Mouse (Mus musculus) hindbrain, embryonic 16.5 days (tissue): Measurements from ENCODE around the gene E130218I03Rik. TPM values are rescaled to one million over a fixed set of nuclear protein-coding genes. Genes with fewer than 3 reads are reported as not detected.
A peak's percentile ranks its signal among the peaks of the same experiment; 100 is the strongest.
"Not testable (repeated sequence)": the region's sequence is repeated elsewhere in the genome, so short reads cannot be mapped to it uniquely, and the experiment has no call there.

Source experiments
- ATAC-seq: fragments of 200-750 bp; cut with Nextera tagmentation; 2 replicates; pipeline ENCODE4 v1.8.0; 2017; ENCODE audit warnings: moderate TSS enrichment, moderate library complexity
- H3K27ac ChIP-seq: fragments of 300-500 bp; sonication (generic); 2 replicates; pipeline ENCODE4 v1.5.1; 2014; ENCODE audit warnings: low read depth, mild to moderate bottlenecking, control low read depth, low read length, moderate library complexity
- H3K27me3 ChIP-seq: fragments of 300-500 bp; sonication (generic); replicated peaks from 2 replicates; pipeline ENCODE4 v1.6.1; 2014; ENCODE audit warnings: low read length; ENCODE audit not compliant: control insufficient read depth, insufficient read depth
- H3K36me3 ChIP-seq: fragments of 300-500 bp; sonication (generic); 2 replicates; pipeline ENCODE4 v1.6.1; 2014; ENCODE audit warnings: mild to moderate bottlenecking, low read length, moderate library complexity, mixed read lengths; ENCODE audit not compliant: control insufficient read depth, insufficient read depth
- H3K4me1 ChIP-seq: fragments of 300-500 bp; sonication (generic); 2 replicates; pipeline ENCODE4 v1.6.1; 2014; ENCODE audit warnings: low read depth, low read length; ENCODE audit not compliant: control insufficient read depth, insufficient read depth
- H3K4me2 ChIP-seq: fragments of 300-500 bp; sonication (generic); 2 replicates; pipeline ENCODE4 v1.6.1; 2014; ENCODE audit warnings: mild to moderate bottlenecking, low read length, control low read depth, moderate library complexity
- H3K4me3 ChIP-seq: fragments of 300-500 bp; sonication (generic); 2 replicates; pipeline ENCODE4 v1.5.1; 2014; ENCODE audit warnings: mild to moderate bottlenecking, low read length, control low read depth, moderate library complexity
- H3K9ac ChIP-seq: fragments of 300-500 bp; sonication (generic); 2 replicates; pipeline ENCODE4 v1.6.1; 2014; ENCODE audit warnings: low read depth, mild to moderate bottlenecking, control low read depth, low read length, moderate library complexity
- H3K9me3 ChIP-seq: fragments of 300-500 bp; sonication (generic); 2 replicates; pipeline ENCODE4 v1.6.1; 2014; ENCODE audit warnings: mild to moderate bottlenecking, low read length, moderate library complexity; ENCODE audit not compliant: control insufficient read depth
- WGBS: fragments of 180-500 bp; shearing (Covaris S2); extraction: QIAGEN DNeasy Blood & Tissue Kit; methylation state at CpG from one replicate; pipeline ENCODE4 v1.1.7; 2014; 5-methylcytosine and 5-hydroxymethylcytosine counted together
- polyA plus RNA-seq: library from polyadenylated mRNA; unstranded; fragments of >200 nt; fragmentation: Nextera tagmentation; extraction: Ambion mirVana; gene quantifications from 2 replicates; pipeline ENCODE4 v1.2.1, GENCODE M21; 2015

E130218I03Rik gene
- polyA plus RNA-seq, 1 experiment from 2014 or later = 0.50 TPM

DNA sequence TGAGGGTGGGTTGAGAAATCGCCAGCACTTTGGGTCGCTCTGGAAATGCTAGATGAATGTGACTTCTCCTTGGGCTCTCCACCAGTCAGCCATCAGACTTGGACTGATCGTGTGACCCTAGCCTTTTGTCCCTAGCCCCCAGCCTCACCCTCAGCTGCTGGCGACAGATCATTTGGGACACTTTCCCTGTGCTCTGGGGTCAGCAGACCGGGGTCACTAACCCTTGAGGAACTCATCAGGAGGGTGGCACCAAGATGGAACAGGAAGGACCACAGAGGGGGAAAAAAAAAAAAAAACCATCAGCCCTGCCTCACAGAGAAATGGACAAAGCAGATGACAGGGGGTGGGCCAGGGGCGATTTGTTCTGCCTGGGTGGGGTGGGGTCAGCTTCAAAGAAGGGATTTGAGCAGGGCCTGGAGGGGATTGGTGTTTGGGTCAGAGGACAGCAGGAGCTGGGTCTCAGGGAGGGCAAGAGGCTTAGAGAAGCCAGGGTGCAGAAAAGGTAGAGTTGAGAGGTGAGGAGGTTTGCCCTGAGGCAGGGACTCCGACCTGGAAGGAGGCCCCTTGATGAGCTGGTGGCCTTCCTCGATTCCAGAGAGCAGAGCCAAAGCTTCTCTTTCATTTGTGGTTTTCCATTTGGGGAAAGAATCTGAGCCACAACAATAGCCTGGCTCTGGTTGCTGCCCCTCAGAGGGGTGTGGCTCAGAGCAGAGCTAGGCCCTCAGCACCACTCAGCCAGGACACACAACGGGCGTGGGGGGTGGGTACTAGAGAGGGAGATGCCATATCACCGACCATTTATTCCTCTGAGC is 13.9 kb downstream of the E130218I03Rik start:
- no peaks in the 10 kb centered on the region for H3K9me3 ChIP-seq
- peaks cover 21% of the 10 kb centered on the region for H3K27me3 ChIP-seq
- no peak overlapping the region for H3K27ac ChIP-seq
- H3K4me3 ChIP-seq = no peak overlapping the region
- H3K36me3 ChIP-seq = no peaks in the 10 kb centered on the region
- H3K4me2 ChIP-seq = no peak overlapping the region
- H3K4me1 ChIP-seq = peaks cover 10% of the 10 kb centered on the region
- WGBS = 14% methylated on average over 11 of the region's 11 CpGs
- no peak overlapping the region for H3K9ac ChIP-seq
- ATAC-seq = no peak

DNA sequence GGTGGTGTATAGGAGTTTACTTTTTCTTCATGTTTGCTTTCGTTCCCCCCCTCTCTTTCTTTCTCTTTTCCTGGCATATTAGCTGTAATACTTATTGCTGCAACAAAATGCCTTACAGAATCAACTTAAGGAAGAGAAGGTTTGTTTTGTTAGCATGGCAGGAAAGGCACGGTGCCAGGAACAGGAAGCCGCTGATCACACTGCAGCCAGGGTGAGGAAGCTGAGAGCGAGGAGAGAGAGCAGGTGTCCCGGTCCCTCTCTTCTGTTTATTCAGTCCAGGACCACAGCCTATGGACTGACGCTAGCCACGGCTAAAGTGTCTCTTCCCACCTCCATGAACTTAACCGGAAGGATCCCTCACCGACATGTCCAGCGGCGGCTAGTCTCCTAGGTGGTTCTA is 14.9 kb downstream of the E130218I03Rik start:
- Histone ChIP-seq H3K9me3 (no peaks in the 10 kb centered on the region), H3K9ac (no peak overlapping the region), H3K27me3 (peaks cover 13% of the 10 kb centered on the region), H3K36me3 (no peaks in the 10 kb centered on the region), H3K27ac (no peak overlapping the region), H3K4me1 (peaks cover 6% of the 10 kb centered on the region), H3K4me3 (no peak overlapping the region), H3K4me2 (no peak overlapping the region)
- WGBS = 68% methylated on average over 11 of the region's 11 CpGs
- no peak for ATAC-seq

DNA sequence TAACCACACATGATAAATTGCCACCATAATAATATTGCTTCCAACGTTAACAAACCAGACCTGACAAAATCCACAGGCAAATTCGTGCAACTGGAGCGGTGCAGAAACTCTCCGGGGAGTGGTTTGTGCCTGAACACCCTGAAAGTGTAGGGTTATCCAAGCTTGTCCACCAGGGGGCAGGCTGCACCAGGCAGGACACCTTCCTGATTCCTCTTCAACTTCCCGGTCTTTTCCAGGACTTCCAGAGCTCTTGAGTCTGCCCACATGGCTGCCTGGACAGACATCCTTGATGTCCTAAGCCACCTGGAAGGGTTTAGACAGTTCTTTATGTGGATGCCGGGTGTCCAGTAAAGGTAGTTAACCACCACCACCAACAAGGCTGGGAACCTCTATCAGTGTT is 19.7 kb downstream of the E130218I03Rik start:
- no peaks in the 10 kb centered on the region for H3K36me3 ChIP-seq
- no peaks in the 10 kb centered on the region for H3K9me3 ChIP-seq
- WGBS = 40% methylated on average over 6 of the region's 6 CpGs
- no peaks in the 10 kb centered on the region for H3K4me1 ChIP-seq
- no peaks in the 10 kb centered on the region for H3K27me3 ChIP-seq
- ATAC-seq = no peak
- H3K4me2 ChIP-seq = no peak overlapping the region
- no peak overlapping the region for H3K27ac ChIP-seq
- H3K4me3 ChIP-seq = no peak overlapping the region
- H3K9ac ChIP-seq = no peak overlapping the region

DNA sequence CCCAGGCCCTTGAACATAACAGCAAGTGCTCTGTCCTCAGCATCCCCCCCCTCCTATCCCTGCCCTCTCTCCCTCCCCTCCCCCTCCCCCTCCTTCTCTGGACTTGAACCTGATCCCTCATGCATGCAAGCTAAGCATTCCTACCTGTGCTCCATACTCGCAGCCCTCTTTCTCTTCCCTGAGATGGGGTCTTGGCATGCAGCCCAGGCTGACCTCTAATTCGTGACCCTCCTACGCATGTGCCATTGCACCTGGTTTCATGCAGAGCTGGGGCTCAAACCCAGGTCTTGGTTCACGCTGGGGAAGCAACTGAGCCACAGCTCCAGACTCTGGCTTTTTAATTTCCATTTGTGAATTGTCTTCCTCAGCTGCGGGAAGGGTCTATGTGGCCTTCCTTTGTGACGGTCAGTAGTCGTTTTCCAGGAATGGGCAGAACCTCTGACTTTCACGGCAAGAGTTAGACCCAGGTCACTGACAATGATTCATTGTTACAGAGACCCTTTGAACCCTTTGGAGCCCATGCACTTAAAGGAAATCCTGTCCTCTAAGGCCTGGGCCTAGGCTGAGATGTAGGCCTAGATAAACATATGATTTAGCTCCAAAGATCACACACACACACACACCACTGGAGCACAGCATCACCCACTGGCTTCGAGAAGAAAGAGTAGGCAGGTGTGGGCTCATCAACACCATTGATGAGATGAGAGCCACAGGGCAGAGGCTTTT is 22.6 kb downstream of the E130218I03Rik start:
- no peaks in the 10 kb centered on the region for H3K27me3 ChIP-seq
- H3K27ac ChIP-seq = no peak overlapping the region
- no peaks in the 10 kb centered on the region for H3K36me3 ChIP-seq
- H3K4me2 ChIP-seq = no peak overlapping the region
- no peak overlapping the region for H3K9ac ChIP-seq
- H3K4me1 ChIP-seq = no peaks in the 10 kb centered on the region
- H3K9me3 ChIP-seq = no peaks in the 10 kb centered on the region
- 60% methylated on average over 9 of the region's 9 CpGs for WGBS
- no peak for ATAC-seq
- H3K4me3 ChIP-seq = no peak overlapping the region

DNA sequence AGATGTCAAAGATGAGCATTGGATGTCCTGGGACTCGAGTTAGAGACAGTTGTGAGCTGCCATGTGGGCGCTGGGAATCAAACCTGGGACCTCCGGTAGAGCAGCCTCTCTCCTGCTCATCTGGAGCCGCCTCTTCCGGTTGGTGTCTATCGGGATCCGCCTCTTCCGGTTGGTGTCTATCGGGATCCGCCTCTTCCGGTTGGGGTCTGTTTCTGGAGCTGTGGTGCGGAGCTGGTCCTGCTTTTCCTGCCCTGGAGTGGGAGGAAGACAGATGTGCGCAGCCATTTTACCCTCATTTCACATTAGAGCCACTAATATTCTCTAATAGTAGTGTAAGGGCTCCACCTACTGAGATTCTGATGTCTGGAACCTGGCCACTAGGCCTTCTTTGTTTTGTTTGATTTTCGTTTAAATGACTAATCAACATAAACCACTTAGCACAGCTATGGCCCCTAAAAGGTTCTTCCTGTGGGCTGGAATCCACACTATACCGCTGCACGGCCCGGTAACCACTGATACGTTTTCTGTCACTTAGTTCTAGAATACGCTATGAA is 24.7 kb downstream of the E130218I03Rik start:
- H3K27ac ChIP-seq = no peak overlapping the region
- H3K4me1 ChIP-seq = no peaks in the 10 kb centered on the region
- no peaks in the 10 kb centered on the region for H3K36me3 ChIP-seq
- H3K9me3 ChIP-seq = no peaks in the 10 kb centered on the region
- H3K4me3 ChIP-seq = no peak overlapping the region
- 84% methylated on average over 19 of the region's 19 CpGs for WGBS
- no peak overlapping the region for H3K4me2 ChIP-seq
- ATAC-seq = no peak
- H3K27me3 ChIP-seq = no peaks in the 10 kb centered on the region
- H3K9ac ChIP-seq = no peak overlapping the region

DNA sequence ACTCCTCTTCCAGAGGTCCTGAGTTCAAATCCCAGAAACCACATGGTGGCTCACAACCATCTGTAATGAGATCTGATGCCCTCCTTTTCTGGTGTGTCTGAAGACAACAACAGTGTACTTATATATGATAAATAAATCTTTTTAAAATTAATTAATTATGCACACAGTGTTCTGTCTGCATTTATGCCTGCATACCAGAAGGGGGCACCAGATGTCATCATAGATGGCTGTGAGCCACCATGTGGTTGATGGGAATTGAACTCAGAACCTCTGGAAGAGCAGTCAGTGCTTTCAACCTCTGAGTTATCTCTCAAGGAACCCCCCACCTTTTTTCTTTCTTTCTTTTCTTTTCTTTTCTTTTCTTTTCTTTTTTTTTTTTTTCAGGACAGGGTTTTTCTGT is 26.2 kb downstream of the E130218I03Rik start:
- not testable (repeated sequence) for ATAC-seq, H3K4me3 ChIP-seq, H3K27me3 ChIP-seq, H3K4me2 ChIP-seq, H3K9me3 ChIP-seq, H3K27ac ChIP-seq, H3K4me1 ChIP-seq, H3K9ac ChIP-seq, H3K36me3 ChIP-seq

DNA sequence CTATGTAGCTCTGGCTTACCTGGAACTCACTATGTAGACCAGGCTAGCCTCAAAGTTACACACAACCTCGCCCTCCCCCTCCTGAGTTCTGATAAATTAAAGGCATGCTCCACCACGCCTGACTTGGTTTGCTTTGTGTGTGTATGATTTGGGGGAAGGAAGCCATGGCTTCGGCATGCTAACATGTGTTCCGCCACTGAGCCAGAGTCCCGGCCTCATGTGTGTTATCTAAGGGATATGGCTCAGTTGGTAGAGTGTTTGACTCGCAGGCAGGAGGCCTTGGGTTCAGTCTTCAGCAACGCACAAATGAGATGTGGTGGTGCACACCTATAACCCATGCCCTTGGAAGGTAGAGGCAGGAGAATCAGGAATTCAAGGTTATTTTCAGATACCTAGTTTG is 28.5 kb downstream of the E130218I03Rik start:
- WGBS = 81% methylated on average over 7 of the region's 7 CpGs
- no peak overlapping the region for H3K4me2 ChIP-seq
- no peaks in the 10 kb centered on the region for H3K9me3 ChIP-seq
- H3K27ac ChIP-seq = no peak overlapping the region
- H3K9ac ChIP-seq = no peak overlapping the region
- no peak for ATAC-seq
- no peaks in the 10 kb centered on the region for H3K4me1 ChIP-seq
- H3K36me3 ChIP-seq = peaks cover 5% of the 10 kb centered on the region
- H3K4me3 ChIP-seq = no peak overlapping the region
- no peaks in the 10 kb centered on the region for H3K27me3 ChIP-seq

DNA sequence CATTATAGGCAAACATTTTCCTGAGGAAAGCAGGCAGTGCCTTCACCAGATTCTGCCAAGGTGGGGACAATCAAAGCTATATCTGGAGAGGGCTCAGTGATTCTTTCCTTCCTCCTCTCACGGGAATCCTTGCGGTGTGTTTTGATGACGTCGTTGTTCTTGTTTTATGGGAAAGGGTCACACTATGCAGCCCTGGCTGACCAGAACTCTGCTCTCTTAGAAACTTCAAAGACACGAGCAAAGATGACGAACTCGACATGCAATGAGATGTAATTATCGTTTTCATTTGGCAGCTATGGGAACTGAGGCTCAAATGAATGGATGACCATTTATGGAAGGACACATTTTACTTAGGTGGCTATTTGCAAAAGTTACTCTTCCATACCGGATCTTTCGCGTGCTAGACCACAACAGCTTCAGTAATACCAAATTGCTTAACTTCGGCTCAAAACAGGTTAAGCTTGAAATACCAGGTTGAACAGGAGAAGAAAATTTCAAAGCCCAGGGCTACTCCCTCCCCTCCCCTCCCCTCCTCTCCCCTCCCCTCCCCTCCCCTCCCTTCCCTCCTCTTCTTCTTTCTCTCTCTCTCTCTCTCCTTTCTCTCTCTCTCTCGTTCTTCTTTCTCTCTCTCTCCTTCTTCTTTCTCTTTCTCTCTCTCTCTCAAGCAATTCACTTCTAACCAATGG is 29.4 kb downstream of the E130218I03Rik start:
- no peak overlapping the region for H3K27ac ChIP-seq
- no peaks in the 10 kb centered on the region for H3K27me3 ChIP-seq
- no peaks in the 10 kb centered on the region for H3K4me1 ChIP-seq
- H3K36me3 ChIP-seq = peaks cover 6% of the 10 kb centered on the region
- H3K9ac ChIP-seq = no peak overlapping the region
- H3K4me3 ChIP-seq = no peak overlapping the region
- no peaks in the 10 kb centered on the region for H3K9me3 ChIP-seq
- H3K4me2 ChIP-seq = peak overlapping the region; percentile 25
- 34% methylated on average over 13 of the region's 13 CpGs for WGBS
- ATAC-seq = no peak
